Mouse (Mus musculus): ENCODE measurements around the gene Rbm18. TPM values are rescaled to one million over a fixed set of nuclear protein-coding genes. Genes with fewer than 3 reads are reported as not detected.

Gene Rbm18
- 35.0 and 36.9 TPM in 2 replicates for polyA plus RNA-seq (2021; fragmentation: Nextera tagmentation)
- long read RNA-seq, experiment 1, transcript Rbm18-202 (5 exons, 781 nt), result minor isoform, 5 of 95 reads
- long read RNA-seq, experiment 1, transcript Rbm18-201 (6 exons, 2,617 nt), result major isoform, 68 of 95 reads
- long read RNA-seq, experiment 1, partial matches to known transcripts, result 5 of 95 reads
- long read RNA-seq, experiment 1, other reads (novel, unspliced or antisense), result 14 of 95 reads
- long read RNA-seq, experiment 2, transcript Rbm18-203 (6 exons, 714 nt), result minor isoform, 14 of 351 reads
- long read RNA-seq, experiment 2, transcript Rbm18-202 (5 exons, 781 nt), result minor isoform, 28 of 351 reads
- long read RNA-seq, experiment 2, transcript Rbm18-201 (6 exons, 2,617 nt), result major isoform, 273 of 351 reads
- long read RNA-seq, experiment 2, partial matches to known transcripts, result 9 of 351 reads
- long read RNA-seq, experiment 2, other reads (novel, unspliced or antisense), result 25 of 351 reads

DNA sequence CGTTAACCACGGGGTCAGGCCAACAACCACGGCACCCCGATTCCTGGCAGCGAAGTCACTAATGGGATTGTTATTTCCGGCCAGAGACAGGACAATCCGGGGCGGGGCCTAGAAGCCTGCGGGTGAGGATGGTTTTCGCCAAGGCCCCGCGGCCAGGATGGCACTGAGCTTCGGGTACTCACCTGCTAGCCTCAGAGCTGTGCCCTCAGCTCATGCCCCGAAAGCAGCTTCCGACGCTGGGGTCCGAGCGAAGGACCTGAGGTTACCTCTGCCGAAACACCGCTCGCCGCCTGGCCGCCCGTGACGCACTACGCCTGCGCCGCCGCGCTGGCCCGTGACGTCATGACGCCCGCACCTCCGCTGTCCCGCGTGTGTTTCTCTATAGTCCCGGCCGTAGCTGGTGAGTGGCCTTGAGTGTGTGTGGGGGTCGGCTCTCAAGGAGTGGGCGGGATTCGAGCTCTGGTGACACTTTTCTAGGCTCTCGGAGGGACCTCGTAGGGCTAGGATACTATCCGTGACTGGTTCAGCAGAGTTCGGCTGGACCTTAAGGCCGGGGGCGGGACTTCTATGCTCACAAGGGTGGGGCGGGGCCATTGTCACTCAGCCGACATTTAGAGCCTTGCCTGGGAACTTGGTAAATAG is at the start of gene Rbm18, which contains the start of gene Mrrf:
Gene Rbm18 (minus strand): TSS at position 474 of the 642 bp plus-strand sequence.
Gene Mrrf (plus strand): TSS at position 90 of the 642 bp plus-strand sequence.

DNA sequence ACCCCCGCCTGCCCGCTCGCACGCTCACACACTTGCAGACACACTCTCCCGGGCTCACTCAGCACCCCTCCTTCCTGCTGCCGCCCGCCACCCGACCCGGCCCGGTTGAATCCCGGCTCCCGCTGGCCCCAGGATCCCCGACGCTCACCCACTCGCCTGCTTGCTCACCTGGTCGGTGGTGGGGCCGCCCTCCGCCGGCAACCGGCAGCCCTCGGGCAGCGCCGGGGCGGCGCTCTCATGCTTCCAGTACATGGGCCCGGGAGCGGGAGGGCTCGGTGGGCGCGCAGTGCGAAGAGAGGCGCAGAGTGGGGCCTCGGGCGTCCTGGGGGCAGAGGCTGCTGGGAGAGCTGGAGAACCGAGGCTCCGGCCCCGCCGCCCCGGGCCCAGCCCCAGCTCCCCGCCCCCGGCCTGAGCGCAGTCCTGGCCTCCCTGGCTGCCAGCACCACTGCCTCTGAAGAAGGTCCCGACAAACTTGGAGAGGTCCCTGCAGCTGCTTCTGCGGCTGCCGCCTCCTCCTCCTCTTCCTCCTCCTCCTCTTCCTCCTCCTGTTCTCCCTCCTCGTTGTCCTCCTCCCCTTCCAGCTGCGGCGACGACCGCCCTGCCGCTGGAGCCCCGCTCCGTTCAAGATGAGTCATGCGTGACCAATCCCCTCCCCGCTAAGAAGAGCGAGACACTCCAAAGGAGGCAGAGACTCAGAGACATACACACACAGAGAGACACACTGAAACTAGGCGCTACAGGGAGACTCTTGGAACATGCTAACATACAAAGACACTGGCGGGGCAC is 31.4 kb downstream of the Rbm18 start, which contains the start of gene Lhx6:
Gene Lhx6 (minus strand): TSS at position 453 of the 786 bp plus-strand sequence.

Other genes starting within 250 kb of the Rbm18 start
- gene Ttll11, start 156.9 kb downstream of the Rbm18 start, polyA plus RNA-seq (2021; fragmentation: Nextera tagmentation), result 4.3 and 4.6 TPM in 2 replicates
- 543 and 544 TPM in 2 replicates for gene Ndufa8, start 87.4 kb downstream of the Rbm18 start, polyA plus RNA-seq (2021; fragmentation: Nextera tagmentation)
- 5.4 and 7.8 TPM in 2 replicates for gene Morn5, start 87.3 kb downstream of the Rbm18 start, polyA plus RNA-seq (2021; fragmentation: Nextera tagmentation)
- gene Lhx6, start 31.4 kb downstream of the Rbm18 start, polyA plus RNA-seq (2021; fragmentation: Nextera tagmentation), result 4.0 and 5.0 TPM in 2 replicates
- 20.8 and 23.4 TPM in 2 replicates for gene Mrrf, start 384 bp downstream of the Rbm18 start, polyA plus RNA-seq (2021; fragmentation: Nextera tagmentation)
- gene Ptgs1, start 93.7 kb upstream of the Rbm18 start, polyA plus RNA-seq (2021; fragmentation: Nextera tagmentation), result 12.1 and 16.1 TPM in 2 replicates
- not detected in 2 replicates for gene Olfr338, start 236.7 kb upstream of the Rbm18 start, polyA plus RNA-seq (2021; fragmentation: Nextera tagmentation)

All from layer of hippocampus, adult 6 months (tissue).